Mouse (Mus musculus) MEL (cell line): ENCODE measurements around the gene Esrp2.

Experiments
- BHLHE40 ChIP-seq: IDR thresholded peaks from 2 replicates; pipeline ENCODE4 v1.6.1; 2012; ENCODE audit warnings: low read depth, mild to moderate bottlenecking, inconsistent platforms, low read length, improper control_type of control experiment, borderline replicate concordance
- CTCF ChIP-seq, 3 experiments: IDR thresholded peaks in 2 of 3; conservative IDR thresholded peaks in 1 of 3; 2 replicates each; pipeline ENCODE4 v1.5.1; 2011 to 2012; ENCODE audit warnings: low read length in 3 of 3, low read depth in 2 of 3, mild to moderate bottlenecking in 2 of 3, improper control_type of control experiment in 1 of 3, inconsistent platforms in 1 of 3, mixed read lengths in 1 of 3, moderate library complexity in 1 of 3; ENCODE audit not compliant: control insufficient read depth in 1 of 3, insufficient read depth in 1 of 3, poor library complexity in 1 of 3, severe bottlenecking in 1 of 3
- ELF1 ChIP-seq: IDR thresholded peaks from 2 replicates; pipeline ENCODE4 v1.6.1; 2014; ENCODE audit warnings: low read depth, mild to moderate bottlenecking, inconsistent platforms, low read length, improper control_type of control experiment, moderate library complexity
- GATA1 ChIP-seq: IDR thresholded peaks from 2 replicates; pipeline ENCODE4 v1.6.1; 2011; ENCODE audit warnings: low read depth, low read length, improper control_type of control experiment
- KAT2A ChIP-seq: conservative IDR thresholded peaks from 2 replicates; pipeline ENCODE4 v1.6.1; 2012; ENCODE audit warnings: low read depth, low read length, improper control_type of control experiment, inconsistent platforms
- MAFK ChIP-seq: IDR thresholded peaks from 2 replicates; pipeline ENCODE4 v1.6.1; 2011; ENCODE audit warnings: low read depth, mild to moderate bottlenecking, low read length, improper control_type of control experiment, borderline replicate concordance
- MEF2A ChIP-seq: IDR thresholded peaks from 2 replicates; pipeline ENCODE4 v1.6.1; 2014; ENCODE audit warnings: low read depth, mild to moderate bottlenecking, inconsistent platforms, low read length, improper control_type of control experiment; ENCODE audit not compliant: poor library complexity, insufficient replicate concordance, severe bottlenecking; ENCODE audit errors: extremely low read depth
- NELFE ChIP-seq: IDR thresholded peaks from 2 replicates; pipeline ENCODE4 v1.6.1; 2011; ENCODE audit warnings: low read depth, low read length, improper control_type of control experiment
- POLR2A ChIP-seq, 2 experiments: IDR thresholded peaks; 2 replicates each; pipeline ENCODE4 v1.6.1; 2011 to 2012; ENCODE audit warnings: low read length in 2 of 2, mild to moderate bottlenecking in 2 of 2, control low read depth in 1 of 2, improper control_type of control experiment in 1 of 2, low read depth in 1 of 2, moderate library complexity in 1 of 2; ENCODE audit not compliant: control insufficient read depth in 1 of 2, insufficient read depth in 1 of 2, poor library complexity in 1 of 2
- POLR2AphosphoS5 ChIP-seq: IDR thresholded peaks from 2 replicates; pipeline ENCODE4 v1.6.1; 2012; ENCODE audit warnings: low read depth, borderline replicate concordance, mild to moderate bottlenecking, inconsistent platforms, low read length, moderate library complexity, mixed read lengths
- SMC3 ChIP-seq: IDR thresholded peaks from 2 replicates; pipeline ENCODE4 v1.6.1; 2011; ENCODE audit warnings: low read depth, low read length, improper control_type of control experiment
- TAL1 ChIP-seq: IDR thresholded peaks from 2 replicates; pipeline ENCODE4 v1.6.1; 2012; ENCODE audit warnings: mild to moderate bottlenecking, inconsistent platforms, low read length, moderate library complexity, mixed read lengths
- ZC3H11A ChIP-seq: IDR thresholded peaks from 2 replicates; pipeline ENCODE4 v1.6.1; 2012; ENCODE audit warnings: low read depth, mild to moderate bottlenecking, inconsistent platforms, low read length, improper control_type of control experiment
- ZNF384 ChIP-seq: IDR thresholded peaks from 2 replicates; pipeline ENCODE4 v1.6.1; 2012; ENCODE audit warnings: low read depth, mild to moderate bottlenecking, inconsistent platforms, low read length, improper control_type of control experiment

GRCm38 (mm10) chr8:106129997-106130396, 6.8 kb downstream of the Esrp2 start:
- TF ChIP-seq CTCF (IDR thresholded peaks at IDR 0.05 in 2 of 3, conservative IDR thresholded peaks at IDR 0.05 in 1 of 3; ENCODE audit: control insufficient read depth in 1 of 3, insufficient read depth in 1 of 3, low read depth in 2 of 3, low read length in 3 of 3, poor library complexity in 1 of 3, severe bottlenecking in 1 of 3) (no peak), GATA1 (no peak), POLR2A (IDR thresholded peaks at IDR 0.05; ENCODE audit: control insufficient read depth in 1 of 2, insufficient read depth in 1 of 2, low read depth in 1 of 2, low read length in 2 of 2, poor library complexity in 1 of 2) (no peak), SMC3 (no peak), TAL1 (no peak), MAFK (no peak), ZC3H11A (no peak), POLR2AphosphoS5 (no peak), KAT2A (no peak), BHLHE40 (no peak), ZNF384 (no peak), ELF1 (no peak), MEF2A (no peak), NELFE (no peak)
